Mouse (Mus musculus) limb, embryonic 12.5 days (tissue): Measurements from ENCODE around the gene Nfasc. TPM values are rescaled to one million over a fixed set of nuclear protein-coding genes. Genes with fewer than 3 reads are reported as not detected.

Source experiments
- ATAC-seq: fragments of 200-750 bp; cut with Nextera tagmentation; 2 replicates; pipeline ENCODE4 v1.8.0; 2017; ENCODE audit warnings: low read depth, moderate TSS enrichment; ENCODE audit not compliant: insufficient number of reproducible peaks, insufficient read depth, low FRiP score, low TSS enrichment
- H3K27ac ChIP-seq: fragments of 300-500 bp; sonication (generic); 2 replicates; pipeline ENCODE4 v1.5.1; 2016; ENCODE audit warnings: mild to moderate bottlenecking, moderate library complexity
- H3K27me3 ChIP-seq: fragments of 300-500 bp; sonication (generic); 2 replicates; pipeline ENCODE4 v1.6.1; 2016; ENCODE audit warnings: mild to moderate bottlenecking, moderate library complexity
- H3K36me3 ChIP-seq: fragments of 300-500 bp; sonication (generic); 2 replicates; pipeline ENCODE4 v1.6.1; 2016; ENCODE audit warnings: mild to moderate bottlenecking, moderate library complexity
- H3K4me1 ChIP-seq: fragments of 300-500 bp; sonication (generic); replicated peaks from 2 replicates; pipeline ENCODE4 v1.6.1; 2016
- H3K4me2 ChIP-seq: fragments of 300-500 bp; sonication (generic); 2 replicates; pipeline ENCODE4 v1.6.1; 2016; ENCODE audit warnings: mild to moderate bottlenecking, moderate library complexity
- H3K4me3 ChIP-seq: fragments of 300-500 bp; sonication (generic); replicated peaks from 2 replicates; pipeline ENCODE4 v1.5.1; 2016; ENCODE audit warnings: mild to moderate bottlenecking
- H3K9ac ChIP-seq: fragments of 300-500 bp; sonication (generic); replicated peaks from 2 replicates; pipeline ENCODE4 v1.6.1; 2016; ENCODE audit warnings: mild to moderate bottlenecking, moderate library complexity
- H3K9me3 ChIP-seq: fragments of 300-500 bp; sonication (generic); 2 replicates; pipeline ENCODE4 v1.6.1; 2016; ENCODE audit warnings: mild to moderate bottlenecking, moderate library complexity
- WGBS: fragments of 180-500 bp; shearing (Covaris S2); methylation state at CpG from one replicate; pipeline ENCODE4 v1.1.7; 2016; 5-methylcytosine and 5-hydroxymethylcytosine counted together
- polyA plus RNA-seq: library from polyadenylated mRNA; unstranded; fragments of >200 nt; fragmentation: Nextera tagmentation; extraction: Ambion mirVana; gene quantifications from 2 replicates; pipeline ENCODE4 v1.2.1, GENCODE M21; 2016

The Nfasc gene
- polyA plus RNA-seq, 1 experiment from 2014 or later, result 0.81 TPM

- Histone ChIP-seq H3K36me3 (no peaks in the 10 kb centered on the region), H3K9me3 (no peaks in the 10 kb centered on the region), H3K9ac (no peak overlapping the region; the same call in 1 of the 2 replicates), H3K4me1 (peaks cover 25% of the 10 kb centered on the region), H3K4me2 (peak overlapping the region; percentile 48), H3K27me3 (peaks cover 60% of the 10 kb centered on the region), H3K4me3 (peak overlapping the region; percentile 12; the same call in 1 of the 2 replicates), H3K27ac (no peak overlapping the region)
- peak; percentile 53; the same call in 1 of the 2 replicates for ATAC-seq
- 23% methylated on average over 16 of the region's 16 CpGs for WGBS
Measured at GRCm38 (mm10) chr1:132765887-132766651, 24.5 kb upstream of the Nfasc start.

DNA sequence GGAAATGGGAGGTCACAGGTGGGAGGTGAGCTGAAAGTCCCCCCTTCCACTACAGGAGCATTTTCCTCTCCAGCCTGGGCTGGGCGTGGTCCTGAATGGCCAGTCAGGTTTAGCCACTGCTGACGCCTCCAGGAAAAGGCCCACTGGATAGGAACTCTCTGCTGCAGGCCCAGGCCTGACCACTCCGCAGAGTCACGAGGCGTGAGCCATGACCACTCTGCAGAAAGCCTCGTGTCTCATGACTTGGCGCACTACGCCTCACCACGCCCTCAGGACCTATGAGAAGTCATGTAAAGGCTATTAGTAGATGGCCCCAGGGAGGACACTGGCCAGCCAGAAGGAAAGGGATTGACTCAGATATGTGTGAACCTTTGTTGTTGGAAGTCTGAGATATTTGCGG is 23.6 kb upstream of the Nfasc start:
- no peak for ATAC-seq
- WGBS, result 74% methylated on average over 10 of the region's 10 CpGs
- peaks cover 59% of the 10 kb centered on the region for H3K27me3 ChIP-seq
- no peak overlapping the region for H3K4me2 ChIP-seq
- H3K4me3 ChIP-seq, result no peak overlapping the region
- H3K4me1 ChIP-seq, result peaks cover 25% of the 10 kb centered on the region
- no peaks in the 10 kb centered on the region for H3K9me3 ChIP-seq
- no peak overlapping the region for H3K27ac ChIP-seq
- H3K36me3 ChIP-seq, result no peaks in the 10 kb centered on the region
- H3K9ac ChIP-seq, result no peak overlapping the region

DNA sequence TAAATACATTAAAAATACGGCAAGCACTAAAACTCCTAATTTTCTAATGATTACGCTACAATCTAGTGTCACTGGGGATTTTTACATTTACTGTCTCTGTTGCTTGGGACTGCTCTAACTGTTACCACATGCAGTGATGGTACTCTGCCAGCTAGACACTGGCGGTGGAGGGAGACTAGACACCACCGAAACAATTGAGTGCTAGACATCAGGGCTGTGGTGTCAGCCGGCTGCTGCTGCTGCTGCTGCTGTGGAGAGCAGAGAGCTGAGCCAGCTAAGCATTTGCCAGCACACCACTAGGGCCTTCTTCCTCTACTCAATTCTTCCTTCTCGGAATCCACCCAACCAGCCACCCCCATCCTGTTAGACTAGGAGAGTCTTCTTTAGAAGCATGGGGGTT is 17.8 kb upstream of the Nfasc start:
- no peak overlapping the region for H3K4me3 ChIP-seq
- no peaks in the 10 kb centered on the region for H3K9me3 ChIP-seq
- H3K27ac ChIP-seq, result no peak overlapping the region
- peaks cover 28% of the 10 kb centered on the region; the same call in 1 of the 2 replicates for H3K27me3 ChIP-seq
- H3K9ac ChIP-seq, result no peak overlapping the region
- no peak for ATAC-seq
- no peak overlapping the region for H3K4me2 ChIP-seq
- H3K4me1 ChIP-seq, result 0 out of 2 replicates have a peak, but pooled peaks cover 2% of the 10 kb centered on the region
- 59% methylated on average over 6 of the region's 6 CpGs for WGBS
- H3K36me3 ChIP-seq, result no peaks in the 10 kb centered on the region

- ATAC-seq, result peak; percentile 26; the same call in 1 of the 2 replicates
- Histone ChIP-seq H3K27ac (no peak overlapping the region), H3K27me3 (peaks cover 23% of the 10 kb centered on the region; the same call in 1 of the 2 replicates), H3K4me1 (no peaks in the 10 kb centered on the region), H3K4me3 (no peak overlapping the region; the same call in 1 of the 2 replicates), H3K4me2 (peak overlapping the region; percentile 51), H3K9me3 (no peaks in the 10 kb centered on the region), H3K9ac (no peak overlapping the region), H3K36me3 (no peaks in the 10 kb centered on the region)
- WGBS, result 7% methylated on average over 24 of the region's 24 CpGs
Measured at GRCm38 (mm10) chr1:132758656-132759370, 17.2 kb upstream of the Nfasc start.

- Histone ChIP-seq H3K4me1 (no peaks in the 10 kb centered on the region), H3K27ac (no peak overlapping the region), H3K9me3 (0 out of 2 replicates have a peak, but pooled peaks cover 4% of the 10 kb centered on the region), H3K9ac (no peak overlapping the region), H3K27me3 (peaks cover 20% of the 10 kb centered on the region), H3K36me3 (no peaks in the 10 kb centered on the region), H3K4me3 (no peak overlapping the region), H3K4me2 (no peak overlapping the region)
- no peak for ATAC-seq
- 62% methylated on average over 4 of the region's 4 CpGs for WGBS
Measured at GRCm38 (mm10) chr1:132755211-132755610, 13.6 kb upstream of the Nfasc start.

DNA sequence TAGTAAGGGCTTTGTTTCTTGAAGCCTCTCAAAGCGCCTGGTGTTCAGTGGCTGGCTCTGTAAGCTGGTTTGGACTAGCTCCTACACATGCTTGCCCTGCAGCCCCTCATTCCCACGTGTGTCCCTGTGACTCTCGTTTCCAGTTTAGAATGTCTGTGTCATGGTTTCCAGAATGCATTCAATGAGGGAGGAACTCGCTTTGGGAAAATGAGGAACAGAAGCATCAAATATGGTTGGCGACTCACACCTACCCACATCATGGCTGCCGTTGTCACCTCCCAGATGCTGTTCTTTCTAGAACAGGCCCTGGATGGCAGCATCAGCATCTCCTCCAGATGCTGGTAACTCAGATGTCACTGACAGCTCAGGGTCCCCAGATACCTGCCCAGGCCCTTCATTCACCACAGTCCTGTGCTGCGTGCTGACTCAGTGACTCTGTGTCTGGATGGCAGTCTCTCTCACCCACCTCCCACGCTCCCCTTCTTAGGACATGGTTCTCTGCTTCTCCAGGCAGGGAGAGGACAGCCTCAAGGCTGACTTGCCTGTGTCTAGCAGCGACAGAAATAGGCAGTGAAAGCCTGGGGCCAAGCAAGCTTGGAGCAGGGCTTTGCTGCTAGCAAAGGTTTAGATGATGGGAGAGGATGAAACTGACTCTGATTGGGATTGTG is 7.8 kb upstream of the Nfasc start:
- Histone ChIP-seq H3K36me3 (no peaks in the 10 kb centered on the region), H3K4me3 (no peak overlapping the region), H3K27ac (no peak overlapping the region), H3K9me3 (0 out of 2 replicates have a peak, but pooled peaks cover 4% of the 10 kb centered on the region), H3K4me2 (no peak overlapping the region), H3K27me3 (peaks cover 22% of the 10 kb centered on the region), H3K9ac (no peak overlapping the region), H3K4me1 (no peaks in the 10 kb centered on the region)
- WGBS, result 73% methylated on average over 9 of the region's 9 CpGs
- no peak for ATAC-seq

GRCm38 (mm10) chr1:132746302-132746701 is 4.7 kb upstream of the Nfasc start:
- no peak overlapping the region for H3K27ac ChIP-seq
- H3K4me2 ChIP-seq, result no peak overlapping the region
- WGBS, result 94% methylated on average over 9 of the region's 9 CpGs
- H3K27me3 ChIP-seq, result peaks cover 47% of the 10 kb centered on the region
- no peak overlapping the region for H3K4me3 ChIP-seq
- no peaks in the 10 kb centered on the region for H3K9me3 ChIP-seq
- H3K9ac ChIP-seq, result no peak overlapping the region
- no peak for ATAC-seq
- H3K4me1 ChIP-seq, result peaks cover 1% of the 10 kb centered on the region
- no peaks in the 10 kb centered on the region for H3K36me3 ChIP-seq

GRCm38 (mm10) chr1:132745636-132746035 is 4.0 kb upstream of the Nfasc start:
- no peak overlapping the region for H3K4me2 ChIP-seq
- peaks cover 51% of the 10 kb centered on the region for H3K27me3 ChIP-seq
- no peak overlapping the region for H3K9ac ChIP-seq
- H3K36me3 ChIP-seq, result no peaks in the 10 kb centered on the region
- no peak overlapping the region for H3K27ac ChIP-seq
- peaks cover 6% of the 10 kb centered on the region for H3K4me1 ChIP-seq
- ATAC-seq, result no peak
- H3K9me3 ChIP-seq, result no peaks in the 10 kb centered on the region
- no peak overlapping the region for H3K4me3 ChIP-seq
- 64% methylated on average over 6 of the region's 6 CpGs for WGBS

GRCm38 (mm10) chr1:132739077-132739521 is 2.5 kb downstream of the Nfasc start:
- 2% methylated on average over 11 of the region's 11 CpGs for WGBS
- Histone ChIP-seq H3K27me3 (peaks cover 94% of the 10 kb centered on the region), H3K27ac (no peak overlapping the region), H3K4me1 (peaks cover 6% of the 10 kb centered on the region), H3K4me3 (no peak overlapping the region), H3K9ac (no peak overlapping the region), H3K36me3 (no peaks in the 10 kb centered on the region), H3K4me2 (0 out of 2 replicates have a peak overlapping the region, but pooled peaks have one; percentile 2), H3K9me3 (no peaks in the 10 kb centered on the region)
- no peak for ATAC-seq

GRCm38 (mm10) chr1:132736171-132736570 is 5.4 kb downstream of the Nfasc start:
- 11% methylated on average over 4 of the region's 4 CpGs for WGBS
- Histone ChIP-seq H3K27ac (no peak overlapping the region), H3K9ac (no peak overlapping the region), H3K27me3 (peaks cover 66% of the 10 kb centered on the region), H3K9me3 (no peaks in the 10 kb centered on the region), H3K4me3 (no peak overlapping the region), H3K4me1 (peaks cover 4% of the 10 kb centered on the region), H3K4me2 (no peak overlapping the region), H3K36me3 (no peaks in the 10 kb centered on the region)
- no peak for ATAC-seq
